Mouse (Mus musculus) hindbrain, embryonic 10.5 days (tissue): ENCODE results near the gene Nosip. TPM values are rescaled to one million over a fixed set of nuclear protein-coding genes. Genes with fewer than 3 reads are reported as not detected.

Experiments
- DNase-seq: peaks from one replicate; pipeline ENCODE4 v3.0.0-alpha.2; 2017; ENCODE audit warnings: low spot score
- H3K27ac ChIP-seq: fragments of 300-500 bp; sonication (generic); 2 replicates; pipeline ENCODE4 v1.5.1; 2016; ENCODE audit warnings: mild to moderate bottlenecking, moderate library complexity
- H3K27me3 ChIP-seq: fragments of 300-500 bp; sonication (generic); 2 replicates; pipeline ENCODE4 v1.6.1; 2016; ENCODE audit warnings: mild to moderate bottlenecking; ENCODE audit not compliant: poor library complexity, insufficient read depth, severe bottlenecking
- H3K36me3 ChIP-seq: fragments of 300-500 bp; sonication (generic); 2 replicates; pipeline ENCODE4 v1.6.1; 2016; ENCODE audit warnings: mild to moderate bottlenecking, moderate library complexity
- H3K4me1 ChIP-seq: fragments of 300-500 bp; sonication (generic); replicated peaks from 2 replicates; pipeline ENCODE4 v1.6.1; 2016; ENCODE audit warnings: mild to moderate bottlenecking
- H3K4me3 ChIP-seq: fragments of 300-500 bp; sonication (generic); 2 replicates; pipeline ENCODE4 v1.5.1; 2016; ENCODE audit warnings: mild to moderate bottlenecking, moderate library complexity
- H3K9me3 ChIP-seq: fragments of 300-500 bp; sonication (generic); 2 replicates; pipeline ENCODE4 v1.6.1; 2016; ENCODE audit warnings: mild to moderate bottlenecking, moderate library complexity
- WGBS: fragments of 180-500 bp; shearing (Covaris S2); methylation state at CpG from one replicate; pipeline ENCODE4 v1.1.7; 2016; 5-methylcytosine and 5-hydroxymethylcytosine counted together
- polyA plus RNA-seq: library from polyadenylated mRNA; unstranded; fragments of >200 nt; fragmentation: Nextera tagmentation; extraction: Ambion mirVana; gene quantifications from 2 replicates; pipeline ENCODE4 v1.2.1, GENCODE M21; 2016

Gene Nosip
- polyA plus RNA-seq, 1 experiment from 2014 or later = 70.7 TPM

- Histone ChIP-seq H3K9me3 (no peaks in the 10 kb centered on the region), H3K4me1 (peaks cover 50% of the 10 kb centered on the region), H3K36me3 (peaks cover 30% of the 10 kb centered on the region), H3K27ac (peak overlapping the region; percentile 99), H3K27me3 (no peaks in the 10 kb centered on the region), H3K4me3 (peak overlapping the region; percentile 95)
- peak; percentile 86 for DNase-seq
- under 1% methylated on average over 56 of the region's 59 CpGs for WGBS
Measured at GRCm38 (mm10) chr7:45053117-45053930, 8.9 kb upstream of the Nosip start.

- peaks cover 23% of the 10 kb centered on the region for H3K36me3 ChIP-seq
- peak overlapping the region; percentile 95 for H3K4me3 ChIP-seq
- H3K9me3 ChIP-seq = no peaks in the 10 kb centered on the region
- no peaks in the 10 kb centered on the region for H3K27me3 ChIP-seq
- H3K27ac ChIP-seq = peak overlapping the region; percentile 99
- under 1% methylated on average over 33 of the region's 33 CpGs for WGBS
- peak; percentile 96 for DNase-seq
- H3K4me1 ChIP-seq = peaks cover 55% of the 10 kb centered on the region
Measured at GRCm38 (mm10) chr7:45053931-45054510, 8.2 kb upstream of the Nosip start.

GRCm38 (mm10) chr7:45056329-45056971 is 5.8 kb upstream of the Nosip start:
- WGBS = 67% methylated on average over 14 of the region's 14 CpGs
- no peak overlapping the region for H3K4me3 ChIP-seq

GRCm38 (mm10) chr7:45056972-45057348 is 5.3 kb upstream of the Nosip start:
- Histone ChIP-seq H3K36me3 (no peaks in the 10 kb centered on the region; the same call in 1 of the 2 replicates), H3K27me3 (no peaks in the 10 kb centered on the region), H3K4me3 (no peak overlapping the region), H3K27ac (no peak overlapping the region), H3K4me1 (peaks cover 52% of the 10 kb centered on the region), H3K9me3 (no peaks in the 10 kb centered on the region)
- DNase-seq = no peak

More at GRCm38 (mm10) chr7:45056329-45056971, 5.8 kb upstream of the Nosip start:
- Histone ChIP-seq H3K27me3 (no peaks in the 10 kb centered on the region), H3K36me3 (no peaks in the 10 kb centered on the region; the same call in 1 of the 2 replicates), H3K4me1 (peaks cover 52% of the 10 kb centered on the region), H3K27ac (peak overlapping the region; percentile 30; the same call in 1 of the 2 replicates), H3K9me3 (no peaks in the 10 kb centered on the region)
- DNase-seq = no peak

- Histone ChIP-seq H3K27me3 (no peaks in the 10 kb centered on the region), H3K36me3 (no peaks in the 10 kb centered on the region), H3K4me3 (peak overlapping the region; percentile 28), H3K4me1 (peaks cover 53% of the 10 kb centered on the region), H3K27ac (peak overlapping the region; percentile 59; the same call in 1 of the 2 replicates), H3K9me3 (no peaks in the 10 kb centered on the region)
- DNase-seq = no peak
- 80% methylated on average over 10 of the region's 10 CpGs for WGBS
Measured at GRCm38 (mm10) chr7:45058607-45059571, 3.3 kb upstream of the Nosip start.

- Histone ChIP-seq H3K9me3 (no peaks in the 10 kb centered on the region), H3K27ac (no peak overlapping the region), H3K27me3 (no peaks in the 10 kb centered on the region), H3K4me3 (no peak overlapping the region; the same call in 1 of the 2 replicates), H3K4me1 (peaks cover 49% of the 10 kb centered on the region), H3K36me3 (no peaks in the 10 kb centered on the region)
- no peak for DNase-seq
- 91% methylated on average over 6 of the region's 6 CpGs for WGBS
Measured at GRCm38 (mm10) chr7:45060632-45061122, 1.6 kb upstream of the Nosip start.

GRCm38 (mm10) chr7:45061532-45062075 is 625 bp upstream of the Nosip start:
- WGBS = 20% methylated on average over 11 of the region's 11 CpGs
- H3K36me3 ChIP-seq = no peaks in the 10 kb centered on the region
- no peak for DNase-seq
- peak overlapping the region; percentile 91 for H3K27ac ChIP-seq
- H3K9me3 ChIP-seq = no peaks in the 10 kb centered on the region
- H3K4me1 ChIP-seq = peaks cover 48% of the 10 kb centered on the region
- H3K4me3 ChIP-seq = peak overlapping the region; percentile 71
- H3K27me3 ChIP-seq = no peaks in the 10 kb centered on the region

- Histone ChIP-seq H3K27ac (no peak overlapping the region), H3K4me1 (peaks cover 14% of the 10 kb centered on the region), H3K4me3 (no peak overlapping the region), H3K27me3 (no peaks in the 10 kb centered on the region), H3K36me3 (0 out of 2 replicates have a peak, but pooled peaks cover 5% of the 10 kb centered on the region), H3K9me3 (no peaks in the 10 kb centered on the region)
- WGBS = 70% methylated on average over 4 of the region's 4 CpGs
- DNase-seq = no peak
Measured at GRCm38 (mm10) chr7:45067190-45067999, 5.2 kb downstream of the Nosip start.

GRCm38 (mm10) chr7:45068000-45068318 is 5.7 kb downstream of the Nosip start:
- DNase-seq = peak; percentile 59
- H3K27ac ChIP-seq = no peak overlapping the region

GRCm38 (mm10) chr7:45069671-45070070 is 7.4 kb downstream of the Nosip start:
- Histone ChIP-seq H3K36me3 (peaks cover 19% of the 10 kb centered on the region), H3K9me3 (no peaks in the 10 kb centered on the region), H3K27me3 (no peaks in the 10 kb centered on the region), H3K27ac (no peak overlapping the region), H3K4me3 (no peak overlapping the region), H3K4me1 (no peaks in the 10 kb centered on the region; the same call in 1 of the 2 replicates)
- 93% methylated on average over 2 of the region's 2 CpGs for WGBS
- DNase-seq = no peak

More at GRCm38 (mm10) chr7:45068000-45068318, 5.7 kb downstream of the Nosip start:
- Histone ChIP-seq H3K4me3 (no peak overlapping the region), H3K36me3 (0 out of 2 replicates have a peak, but pooled peaks cover 5% of the 10 kb centered on the region), H3K4me1 (peaks cover 12% of the 10 kb centered on the region), H3K27me3 (no peaks in the 10 kb centered on the region), H3K9me3 (no peaks in the 10 kb centered on the region)
- WGBS = 32% methylated on average over 5 of the region's 5 CpGs

GRCm38 (mm10) chr7:45072230-45072629 is 10.0 kb downstream of the Nosip start:
- no peaks in the 10 kb centered on the region for H3K4me1 ChIP-seq
- 72% methylated on average over 2 of the region's 2 CpGs for WGBS
- H3K9me3 ChIP-seq = no peaks in the 10 kb centered on the region
- no peak for DNase-seq
- H3K4me3 ChIP-seq = no peak overlapping the region
- H3K36me3 ChIP-seq = peaks cover 44% of the 10 kb centered on the region
- H3K27me3 ChIP-seq = no peaks in the 10 kb centered on the region
- H3K27ac ChIP-seq = no peak overlapping the region
